8 mouse cellular contexts compared by ENCODE assay signal in the genomic region with DNA sequence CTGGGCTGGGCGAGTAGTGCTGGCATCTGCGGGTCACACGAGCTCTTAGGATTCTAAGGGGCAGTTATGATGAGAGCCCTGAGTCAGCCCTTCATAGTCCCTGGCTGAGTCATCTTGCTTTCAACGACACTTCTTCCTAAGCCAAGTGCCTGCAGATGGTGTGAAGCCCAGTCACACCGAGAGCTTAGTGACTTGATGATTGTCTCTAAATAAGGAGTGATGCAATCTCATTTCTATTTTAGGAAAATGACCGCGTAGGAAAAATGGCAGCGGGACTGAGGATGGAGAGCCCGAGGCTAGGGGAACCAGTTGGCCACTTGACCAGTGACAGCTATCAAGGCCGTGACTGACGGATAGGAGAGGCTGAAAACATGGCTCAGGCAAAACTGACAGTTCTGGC.
DNase-seq lines count a peak whose midpoint lies in the region; ATAC-seq and TF ChIP-seq lines count a peak whose summit lies in the region.

No protein-coding gene starts in this region.

- in situ Hi-C loops in Patski (cut with MboI; ENCODE audit: low pct_unique_long_range_greater_than_20kb) = no loop called here

- ATAC-seq in Patski = peak; percentile 60
- peak; percentile 5; the same call in 1 of the 2 replicates for ATAC-seq in forebrain, embryonic 16.5 days
- no peak for ATAC-seq in erythroblast, adult 5-6 weeks (replicated peaks; ENCODE audit: low FRiP score, poor library complexity, severe bottlenecking)

- no peak overlapping the region for H3K9ac ChIP-seq in forebrain, embryonic 16.5 days (replicated peaks; ENCODE audit: low read depth, low read length)

- H3K9me3 ChIP-seq in forebrain, embryonic 16.5 days (ENCODE audit: control insufficient read depth, low read length) = no peaks in the 10 kb centered on the region

- intact Hi-C loops in left cerebral cortex, postnatal 36 days (cut with DNase I) = loop anchor here (5.0 kb wide), 1 partner anchor 65 kb away; no protein-coding TSS in a partner anchor
- intact Hi-C loops in left cerebral cortex, postnatal 10 days (cut with DNase I) = loop anchor here (10.0 kb wide), 1 partner anchor 193 kb away; no protein-coding TSS in a partner anchor

- CTCF ChIA-PET in Patski (lab: Charles Lee) = no interaction called here

- no peaks in the 10 kb centered on the region for H3K27me3 ChIP-seq in Patski
- H3K27me3 ChIP-seq in forebrain, embryonic 16.5 days (replicated peaks; ENCODE audit: control insufficient read depth, insufficient read depth, low read length) = no peaks in the 10 kb centered on the region

- no peak overlapping the region for H3K4me2 ChIP-seq in forebrain, embryonic 16.5 days (ENCODE audit: low read length)

- no peak overlapping the region for H3K4me3 ChIP-seq in forebrain, embryonic 16.5 days (replicated peaks; ENCODE audit: low read length)

- TF ChIP-seq CTCF in Patski (IDR thresholded peaks at IDR 0.05) = no peak

- 71% methylated on average over 11 of the region's 11 CpGs for WGBS in forebrain, embryonic 16.5 days

- DNase-seq in left cerebral cortex, postnatal 36 days (ENCODE audit: low spot score in 2 of 2) = peak; percentile 16 to 18
- no peak for DNase-seq in left cerebral cortex, adult 11 months (ENCODE audit: low spot score)
- DNase-seq in Patski (ENCODE audit: low read depth, low spot score) = peak; percentile 19
- peak; percentile 26 for DNase-seq in heart, postnatal 4 days
- no peak for DNase-seq in left cerebral cortex, postnatal 10 days (ENCODE audit: extremely low spot score in 1 of 2, low spot score in 2 of 2)
- no peak for DNase-seq in testis, postnatal 10 days (ENCODE audit: low spot score)

- POLR2A ChIA-PET in Patski (lab: Charles Lee) = no interaction called here

- H3K4me1 ChIP-seq in forebrain, embryonic 16.5 days (replicated peaks; ENCODE audit: control insufficient read depth, insufficient read depth, low read length) = peaks cover 27% of the 10 kb centered on the region

- no peaks in the 10 kb centered on the region for H3K36me3 ChIP-seq in forebrain, embryonic 16.5 days (ENCODE audit: control insufficient read depth, insufficient read depth)

- H3K27ac ChIP-seq in forebrain, embryonic 16.5 days (ENCODE audit: low read length) = no peak overlapping the region

Comparison
In these comparisons a context has a peak if more than half of its experiments do, and no peak if none do; other contexts are left out.
1. DNase-seq: peak in left cerebral cortex, postnatal 36 days (2 of 2), Patski (single experiment) and heart, postnatal 4 days (single experiment); none in left cerebral cortex, adult 11 months (single experiment), left cerebral cortex, postnatal 10 days (0 of 2) and testis, postnatal 10 days (single experiment).